Mouse (Mus musculus): Measurements from ENCODE around the gene Cdkal1.
A peak's percentile ranks its signal among the peaks of the same experiment; 100 is the strongest.

The Cdkal1 gene

DNA sequence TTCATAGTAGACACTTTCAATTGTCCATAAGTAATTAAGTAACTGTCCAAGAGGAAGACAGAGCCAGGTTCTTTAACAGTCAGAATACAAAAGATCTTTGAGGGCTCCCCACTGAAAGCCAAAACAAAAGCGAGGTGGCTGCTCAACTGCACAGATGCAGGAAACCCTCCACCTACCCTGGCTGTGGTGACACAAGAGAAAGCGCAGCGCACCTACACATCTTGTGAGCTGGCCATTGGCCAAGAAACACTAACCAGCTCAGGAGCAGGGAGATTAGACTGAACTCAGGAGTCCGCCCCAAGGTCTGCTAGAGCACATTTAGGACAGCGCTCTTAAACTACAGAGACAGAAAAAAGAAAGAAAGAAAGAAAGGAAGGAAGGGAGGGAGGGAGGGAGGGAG, 226.9 kb downstream of the Cdkal1 start:
- DNase-seq (ENCODE audit: low spot score in 2 of 2) = no peak

DNA sequence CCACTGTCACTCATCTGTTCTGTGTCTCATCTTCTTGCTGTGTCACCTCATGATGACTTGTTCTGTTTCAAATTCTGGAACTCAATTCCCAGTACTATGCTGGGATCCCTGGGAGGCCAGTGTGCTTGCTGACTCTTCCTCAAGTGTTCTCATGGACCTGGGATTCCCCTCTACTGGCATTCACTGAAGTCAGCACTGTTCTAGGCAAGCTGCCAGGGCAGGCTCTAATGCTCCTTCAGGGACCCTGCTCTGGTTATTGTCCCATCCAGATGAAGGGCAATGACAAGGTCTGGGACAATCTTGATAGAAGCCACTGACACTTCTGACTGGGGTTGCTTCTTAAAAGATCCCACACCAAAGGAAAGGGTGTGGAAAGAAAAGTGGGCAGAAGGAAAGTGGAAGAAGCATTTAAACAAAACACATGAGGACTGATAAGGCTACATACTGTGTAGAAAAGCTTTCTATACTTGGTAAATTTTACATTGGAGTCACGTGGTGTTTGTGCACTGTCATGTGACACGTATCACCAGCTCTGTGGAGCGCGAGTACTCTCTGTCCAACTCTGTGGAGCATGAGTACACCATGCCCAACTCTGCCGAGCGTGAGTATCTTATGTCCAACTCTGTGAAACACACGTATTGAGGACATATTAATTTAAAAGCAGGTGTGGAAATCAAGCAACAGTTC, 227.9 kb downstream of the Cdkal1 start:
- DNase-seq (ENCODE audit: low spot score in 2 of 2) = no peak

DNA sequence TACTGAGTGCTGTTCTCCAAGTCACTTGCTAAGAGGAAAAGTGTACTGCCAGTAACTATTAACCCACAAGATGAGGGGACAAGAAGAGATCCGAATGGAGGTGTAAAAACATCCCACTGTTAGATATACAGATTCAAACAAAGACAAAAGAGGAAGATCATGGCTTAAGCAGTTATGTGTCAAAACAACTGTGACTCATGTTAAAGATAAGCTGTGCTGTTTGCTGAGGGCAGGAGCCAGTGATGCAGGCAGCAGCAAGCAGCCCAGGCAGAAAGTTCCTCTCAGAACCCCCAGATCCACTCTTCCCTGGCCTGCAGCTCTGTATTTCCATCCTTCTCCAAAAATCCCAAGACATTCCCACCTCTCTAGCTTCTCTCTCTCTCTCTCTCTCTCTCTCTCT, 230.5 kb downstream of the Cdkal1 start:
- no peak for DNase-seq (ENCODE audit: low spot score in 2 of 2)

DNA sequence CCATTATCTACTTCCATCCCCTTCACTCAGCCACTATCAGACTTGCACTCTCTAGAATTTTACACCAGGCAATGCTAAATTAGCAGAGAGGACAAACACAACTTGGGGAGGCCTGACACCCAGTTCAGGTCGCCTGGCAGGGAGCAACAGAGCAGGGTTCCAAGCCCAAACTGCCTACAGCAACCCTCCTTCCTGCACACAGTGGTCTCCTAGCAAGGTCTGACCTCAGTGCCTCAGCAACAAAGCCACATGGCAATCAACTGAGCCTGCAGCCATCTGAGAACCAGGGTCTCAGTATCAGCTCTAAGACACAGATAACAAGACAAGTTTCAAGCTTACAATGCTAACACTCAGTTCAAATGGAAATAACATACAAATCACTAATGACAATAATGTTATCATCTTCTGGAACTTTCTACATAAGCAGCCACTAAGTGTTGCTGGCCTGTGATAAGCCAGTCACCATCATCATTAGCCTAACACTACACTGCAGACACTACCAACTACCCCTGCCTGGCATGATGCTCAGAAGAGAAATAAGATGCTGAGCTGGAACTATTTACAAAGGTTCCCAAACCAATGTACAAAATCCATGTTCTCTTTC, 231.7 kb downstream of the Cdkal1 start:
- DNase-seq (ENCODE audit: low spot score in 2 of 2) = no peak

DNA sequence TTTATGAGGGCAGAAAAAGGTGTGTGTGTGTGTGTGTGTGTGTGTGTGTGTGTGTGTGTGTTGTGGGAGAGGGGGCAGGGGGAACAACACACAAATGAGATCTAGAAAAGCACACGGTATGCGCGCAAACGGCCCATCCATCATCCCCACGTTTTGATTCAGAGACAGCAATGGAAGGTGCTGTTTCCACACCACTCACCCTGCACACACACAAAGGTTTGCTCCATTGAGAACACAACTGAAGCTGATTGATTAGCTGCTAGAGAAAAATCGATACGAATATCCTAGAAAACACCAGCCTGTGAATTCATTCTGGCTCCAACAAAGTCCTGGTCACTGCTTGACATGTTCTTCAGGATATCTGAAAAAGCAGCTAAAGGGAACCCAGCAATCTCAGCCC, 233.6 kb downstream of the Cdkal1 start:
- DNase-seq (ENCODE audit: low spot score in 2 of 2) = no peak

DNA sequence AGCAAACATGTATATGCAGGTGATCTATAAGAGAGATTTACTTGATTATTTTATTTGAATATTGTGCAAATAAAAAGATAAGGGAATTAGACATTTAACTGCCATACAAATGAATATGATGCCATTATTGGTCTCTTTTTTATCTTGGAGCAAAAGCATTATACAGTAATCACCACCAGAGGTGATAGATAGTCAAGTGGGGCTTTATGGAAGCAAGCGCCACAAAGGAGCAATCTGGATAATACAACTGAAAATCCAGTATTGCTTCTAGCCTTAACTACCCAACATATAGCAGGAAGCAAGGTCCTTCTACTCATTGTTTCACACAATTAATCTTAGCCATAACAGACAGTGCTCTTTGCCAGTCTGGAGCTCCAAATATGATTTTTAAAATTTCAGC, 234.1 kb downstream of the Cdkal1 start:
- DNase-seq (ENCODE audit: low spot score in 2 of 2) = no peak

DNA sequence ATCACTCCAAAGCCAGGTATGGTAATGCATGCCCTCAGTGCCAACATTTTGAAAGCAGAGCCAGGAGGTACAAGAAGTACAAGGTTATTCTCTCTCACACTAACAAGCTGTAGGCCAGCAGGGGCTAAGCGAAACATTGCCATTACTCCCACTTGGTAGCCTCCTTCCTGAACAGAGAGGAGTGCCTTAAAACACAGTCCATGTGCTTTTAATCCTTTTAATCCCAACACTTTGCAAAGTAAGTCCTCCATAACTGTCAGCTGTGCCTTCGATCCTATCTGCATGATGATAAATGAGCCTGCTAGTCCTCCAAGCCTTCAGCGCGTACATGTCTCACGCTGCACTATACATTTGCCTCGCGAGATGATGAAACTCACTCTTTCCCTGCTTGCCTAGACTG, 234.6 kb downstream of the Cdkal1 start:
- DNase-seq (ENCODE audit: low spot score in 2 of 2) = no peak

DNA sequence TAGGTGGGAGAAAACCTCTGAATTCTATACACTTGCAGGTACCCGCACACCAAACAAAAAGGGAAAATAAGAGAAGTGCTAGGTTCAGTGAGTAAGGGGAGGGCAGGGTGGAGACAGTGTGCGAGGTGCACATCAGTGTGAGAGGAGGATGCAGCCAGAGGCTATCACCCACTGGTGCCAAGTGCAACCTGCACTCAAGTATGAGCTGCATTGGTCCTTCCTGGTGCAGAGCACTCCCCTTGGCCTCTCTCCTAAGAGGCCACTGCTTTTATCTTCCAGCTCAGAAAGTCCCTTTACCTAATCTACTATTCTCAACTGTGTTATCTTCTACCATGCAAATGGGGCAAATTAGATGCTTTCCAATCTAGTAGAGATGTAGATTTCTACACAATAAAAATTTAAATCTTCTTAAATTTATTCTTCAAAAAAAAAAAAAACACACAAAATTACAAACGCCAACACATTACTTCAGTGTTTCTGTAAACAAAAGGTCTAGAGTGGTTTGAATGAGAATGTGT, 238.8 kb downstream of the Cdkal1 start:
- no peak for DNase-seq (ENCODE audit: low spot score in 2 of 2)

DNA sequence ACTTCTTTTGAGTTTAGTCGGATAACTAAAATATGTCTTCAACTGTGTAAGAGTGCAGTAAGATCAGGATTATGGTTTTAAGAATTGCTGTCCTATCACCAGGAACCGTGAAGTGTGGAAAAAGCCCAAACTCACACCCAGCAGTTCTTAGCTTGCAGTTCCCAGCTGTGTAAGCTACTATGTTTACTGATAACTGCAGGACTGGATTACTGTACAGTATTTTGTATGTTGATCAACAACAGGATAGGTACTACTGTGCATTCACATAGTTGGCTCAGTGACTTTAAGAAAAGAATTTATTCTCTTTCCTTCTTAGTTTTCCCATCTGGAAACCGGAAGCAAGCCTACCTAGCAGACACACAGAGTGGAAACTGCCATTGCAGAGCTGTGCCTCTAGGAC, 239.5 kb downstream of the Cdkal1 start:
- DNase-seq (ENCODE audit: low spot score in 2 of 2) = no peak

DNA sequence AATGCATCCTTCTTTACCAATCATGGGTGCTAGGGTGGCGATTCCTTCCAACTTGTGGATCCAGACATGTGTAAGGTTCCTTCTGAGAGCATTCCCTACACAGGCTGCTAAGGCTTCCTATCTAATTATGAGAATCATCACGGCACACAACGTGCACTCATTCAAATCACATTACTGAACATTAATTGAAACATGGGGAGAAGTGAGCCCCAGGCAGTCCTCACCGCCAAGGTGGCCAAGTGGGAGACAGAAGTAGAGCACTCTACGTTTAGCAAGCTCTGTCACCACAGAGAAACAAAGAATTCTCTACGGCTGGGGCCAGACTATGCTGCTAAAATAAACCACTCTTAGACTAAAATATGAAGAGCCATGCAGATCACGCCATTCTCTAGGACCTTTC, 240.4 kb downstream of the Cdkal1 start:
- no peak for DNase-seq (ENCODE audit: low spot score in 2 of 2)

DNA sequence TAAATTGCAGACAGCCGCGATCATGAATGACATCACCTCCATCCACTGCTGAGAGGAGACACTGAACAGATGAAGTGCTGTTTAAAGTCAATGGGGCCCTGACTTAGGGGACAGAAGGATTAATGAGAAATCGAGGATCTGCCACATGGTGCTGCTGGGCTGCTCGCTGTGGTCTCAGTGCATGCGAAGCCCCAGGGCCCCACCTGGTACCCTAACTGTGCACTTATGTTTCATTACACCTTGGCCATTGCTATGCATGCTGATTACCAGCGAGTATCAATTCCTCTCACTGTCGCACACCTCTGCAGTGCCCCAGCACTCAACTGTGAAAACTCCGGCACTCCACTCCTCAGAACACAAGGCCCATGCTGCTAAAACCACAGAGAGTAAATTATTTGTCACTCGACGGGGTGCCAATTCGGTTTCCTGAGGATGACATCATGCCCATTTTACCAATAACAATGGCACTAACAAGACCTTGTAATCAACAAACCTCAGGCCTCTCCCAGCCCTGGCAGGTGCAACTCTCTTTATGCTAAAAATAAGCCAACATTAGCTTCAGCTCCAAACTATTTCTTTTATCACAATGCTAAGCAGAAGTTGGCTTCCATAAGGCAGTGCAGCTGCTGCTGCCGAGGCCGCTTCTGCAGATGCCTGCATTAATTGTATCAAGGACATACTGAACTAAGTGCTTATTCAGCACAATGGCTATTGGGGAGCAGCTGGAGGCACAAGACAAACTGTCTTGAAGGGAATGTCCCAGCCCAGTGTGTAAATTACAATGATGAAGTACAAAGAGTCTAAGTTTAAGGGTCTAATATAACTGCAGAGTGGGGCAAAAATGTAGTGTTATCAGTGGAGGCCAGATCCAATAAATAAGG, 245.2 kb downstream of the Cdkal1 start:
- DNase-seq (ENCODE audit: low spot score in 2 of 2) = no peak

DNA sequence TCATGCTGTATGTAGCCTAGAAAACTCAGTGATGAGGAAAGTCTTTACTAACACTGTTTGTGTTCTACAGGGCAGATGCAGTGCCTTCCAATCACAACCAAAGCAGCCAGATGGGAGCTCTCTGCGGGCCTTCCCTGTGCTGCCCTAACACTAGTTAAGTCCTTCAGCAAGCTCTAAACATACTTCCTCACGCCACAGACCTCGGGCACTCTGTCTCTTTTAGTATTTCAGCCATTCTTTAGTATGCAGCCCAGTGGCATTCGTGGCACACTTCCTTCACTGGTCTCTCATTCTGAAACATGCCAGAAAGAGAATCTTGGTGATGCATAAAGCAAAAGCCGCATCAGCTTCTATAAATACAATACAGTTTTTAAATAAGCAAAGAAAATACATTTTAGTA, 246.0 kb downstream of the Cdkal1 start:
- no peak for DNase-seq (ENCODE audit: low spot score in 2 of 2)

DNA sequence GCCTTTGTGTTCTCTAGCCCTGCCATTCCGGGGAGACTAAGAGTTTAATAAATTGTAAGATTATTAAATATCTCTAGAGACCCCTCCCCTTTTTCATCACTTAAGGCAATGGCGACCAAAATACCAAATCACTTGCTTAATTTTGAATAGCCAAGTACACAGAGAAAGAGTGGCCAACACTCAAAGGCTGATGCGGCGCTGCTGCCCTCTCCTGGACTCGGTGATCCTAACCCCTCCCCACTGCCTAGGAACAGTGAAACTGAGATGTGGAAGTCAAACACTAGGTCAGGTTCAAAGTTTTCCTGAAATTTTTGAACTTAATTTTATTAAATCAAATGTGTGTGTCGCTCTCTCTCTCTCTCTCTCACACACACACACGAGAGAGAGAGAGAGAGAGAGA, 251.2 kb downstream of the Cdkal1 start:
- DNase-seq (ENCODE audit: low spot score in 2 of 2) = peak; percentile 23 to 49

DNA sequence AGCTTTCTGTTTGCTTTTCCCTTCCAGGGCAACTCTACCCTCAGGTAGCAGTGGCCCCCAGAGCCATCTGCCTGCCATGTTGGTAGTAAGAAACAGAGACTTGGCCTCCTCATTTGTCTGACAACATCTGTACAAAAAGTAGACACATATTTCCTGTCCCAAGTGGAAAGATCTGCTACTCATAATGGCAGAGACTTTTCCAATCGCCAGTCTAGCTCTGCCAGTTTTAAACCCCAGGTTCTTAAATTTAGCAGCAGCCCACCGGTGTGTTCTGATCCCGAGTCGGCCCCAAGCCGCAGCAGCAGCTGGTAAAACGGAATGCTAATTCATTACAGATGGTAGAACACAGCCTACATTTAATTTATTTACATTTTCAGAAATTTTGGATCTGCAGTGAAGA, 251.9 kb downstream of the Cdkal1 start:
- DNase-seq (ENCODE audit: low spot score in 2 of 2) = no peak

DNA sequence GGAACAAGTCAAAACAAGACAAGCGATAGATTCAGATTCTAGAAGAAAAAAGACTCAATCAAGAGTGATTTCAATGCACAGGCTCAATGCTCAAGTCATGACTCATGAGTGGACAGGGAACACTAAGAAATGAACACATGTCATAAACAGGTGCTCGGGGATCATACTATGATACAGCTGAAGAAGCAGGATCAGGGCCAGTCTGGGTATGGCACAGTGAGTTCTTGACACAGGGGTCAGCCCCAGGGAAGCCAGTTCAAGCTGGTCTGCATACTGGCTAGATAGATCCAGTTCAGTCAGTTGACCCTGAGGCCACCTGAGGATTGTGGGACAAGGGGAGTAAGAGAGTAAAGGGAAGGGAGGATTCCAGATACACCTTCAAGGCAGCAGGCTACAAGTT, 254.4 kb downstream of the Cdkal1 start:
- DNase-seq (ENCODE audit: low spot score in 2 of 2) = no peak

DNA sequence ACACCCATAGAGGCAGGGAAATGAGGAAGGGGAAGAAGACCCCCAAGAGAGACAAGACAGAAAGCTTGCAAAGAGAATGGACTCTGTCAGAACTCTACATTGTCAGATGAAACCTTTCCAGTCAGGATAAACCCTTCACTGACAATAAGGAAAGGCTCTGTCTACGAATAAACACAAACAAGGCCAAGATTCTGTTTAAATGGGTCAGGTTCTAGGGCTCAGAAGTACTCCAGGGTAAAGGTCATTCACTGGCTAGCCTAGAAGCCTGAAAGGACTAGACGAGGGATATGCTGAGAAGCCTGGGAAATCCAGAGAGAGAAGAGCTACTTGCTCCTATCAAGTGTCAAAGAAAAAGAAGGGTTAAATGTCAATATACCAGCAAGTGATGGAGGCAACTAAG, 255.8 kb downstream of the Cdkal1 start:
- DNase-seq (ENCODE audit: low spot score in 2 of 2) = no peak

DNA sequence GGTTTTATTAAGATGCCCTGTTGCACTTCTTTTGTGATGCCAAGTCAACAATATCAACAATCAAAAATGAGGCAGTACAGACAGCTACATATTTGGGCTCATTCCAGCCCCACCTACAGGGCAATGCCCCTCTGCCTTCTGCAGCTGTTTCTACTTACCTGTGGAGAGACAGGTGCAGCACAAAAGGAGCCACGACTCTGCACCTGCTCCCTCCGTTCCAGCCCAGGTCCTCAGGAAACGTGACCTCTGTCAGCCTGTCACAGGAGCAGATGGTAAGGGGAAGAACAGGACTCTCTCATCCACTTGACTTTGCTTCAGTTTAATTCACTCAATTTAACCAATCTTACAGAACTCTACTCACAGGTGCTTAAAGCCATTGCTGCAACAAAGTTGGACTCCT, 258.7 kb downstream of the Cdkal1 start:
- DNase-seq (ENCODE audit: low spot score in 2 of 2) = no peak

DNA sequence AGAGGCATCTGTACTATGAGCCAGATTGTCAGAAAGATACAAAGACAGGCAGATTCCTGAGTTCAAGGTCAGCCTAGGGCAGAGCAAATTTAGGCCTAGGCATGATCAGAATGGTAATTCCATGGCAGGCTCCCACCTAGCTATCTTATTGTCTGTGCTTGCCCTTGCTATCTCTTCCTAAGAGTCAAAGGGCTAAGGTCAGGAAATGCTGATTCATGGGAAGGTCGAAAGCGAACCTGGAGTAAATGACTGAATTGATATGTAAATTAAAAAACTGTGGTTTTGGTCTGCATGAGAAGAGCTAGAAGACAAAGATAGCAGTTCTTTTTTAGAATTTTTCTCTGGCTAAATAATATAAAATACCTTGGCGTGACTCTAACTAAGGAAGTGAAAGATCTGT, 262.4 kb downstream of the Cdkal1 start:
- DNase-seq (ENCODE audit: low spot score in 2 of 2) = no peak

DNA sequence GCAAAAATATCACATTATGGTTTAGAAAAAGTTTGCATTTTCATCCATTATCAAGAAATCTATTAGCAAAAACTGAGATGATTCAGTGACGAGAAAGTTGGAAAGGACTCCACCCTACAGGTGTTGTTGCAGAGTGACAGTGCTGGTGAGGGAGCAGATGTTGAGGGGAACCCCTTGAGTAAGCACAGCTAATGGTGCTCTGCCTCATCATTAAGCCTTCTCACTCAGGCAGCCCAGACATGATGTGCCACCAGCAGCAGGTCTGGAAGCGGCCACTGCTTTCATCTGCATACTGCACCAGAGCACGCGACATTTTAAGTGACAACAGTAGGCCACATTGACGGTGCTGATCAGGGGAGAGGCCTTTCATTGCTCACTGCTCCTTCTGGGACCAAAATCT, 264.8 kb downstream of the Cdkal1 start:
- DNase-seq (ENCODE audit: low spot score in 2 of 2) = no peak

DNA sequence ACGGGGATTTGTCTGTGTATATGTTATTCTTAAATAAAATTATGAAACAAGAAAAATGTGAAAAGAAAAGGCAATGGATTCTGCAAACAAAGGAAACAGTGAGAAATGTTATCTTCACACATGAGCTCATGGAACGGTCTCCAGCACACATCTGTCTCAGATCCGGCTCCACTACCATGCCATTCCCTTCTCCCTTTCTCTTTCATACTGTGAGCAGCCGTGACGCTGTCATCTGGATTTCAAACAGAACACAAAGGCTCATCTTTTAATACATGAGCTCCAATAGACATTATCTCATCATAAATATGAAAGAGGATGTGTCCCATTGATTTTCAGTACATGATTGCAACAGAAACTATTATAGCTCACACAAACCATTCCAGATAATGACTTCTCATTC, 265.3 kb downstream of the Cdkal1 start:
- no peak for DNase-seq (ENCODE audit: low spot score in 2 of 2)

DNA sequence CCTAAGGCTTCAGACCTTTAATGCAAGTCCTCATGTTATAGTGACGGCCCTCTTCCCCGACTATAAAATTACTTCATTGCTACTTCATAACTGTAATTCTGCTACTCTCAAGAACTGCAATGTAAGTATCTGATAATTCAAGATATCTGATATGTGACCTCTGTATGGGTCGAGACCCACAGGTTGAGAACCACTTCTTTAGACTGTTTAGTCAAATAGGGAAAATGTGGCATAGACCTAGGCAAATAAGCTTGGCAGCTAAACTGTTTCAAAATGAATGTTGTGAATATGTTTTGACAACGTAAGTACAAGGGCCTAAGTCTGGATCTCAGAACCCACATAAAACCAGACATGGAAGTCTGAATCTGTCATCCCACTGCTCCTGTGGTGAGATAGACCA, 266.8 kb downstream of the Cdkal1 start:
- DNase-seq (ENCODE audit: low spot score in 2 of 2) = no peak

DNA sequence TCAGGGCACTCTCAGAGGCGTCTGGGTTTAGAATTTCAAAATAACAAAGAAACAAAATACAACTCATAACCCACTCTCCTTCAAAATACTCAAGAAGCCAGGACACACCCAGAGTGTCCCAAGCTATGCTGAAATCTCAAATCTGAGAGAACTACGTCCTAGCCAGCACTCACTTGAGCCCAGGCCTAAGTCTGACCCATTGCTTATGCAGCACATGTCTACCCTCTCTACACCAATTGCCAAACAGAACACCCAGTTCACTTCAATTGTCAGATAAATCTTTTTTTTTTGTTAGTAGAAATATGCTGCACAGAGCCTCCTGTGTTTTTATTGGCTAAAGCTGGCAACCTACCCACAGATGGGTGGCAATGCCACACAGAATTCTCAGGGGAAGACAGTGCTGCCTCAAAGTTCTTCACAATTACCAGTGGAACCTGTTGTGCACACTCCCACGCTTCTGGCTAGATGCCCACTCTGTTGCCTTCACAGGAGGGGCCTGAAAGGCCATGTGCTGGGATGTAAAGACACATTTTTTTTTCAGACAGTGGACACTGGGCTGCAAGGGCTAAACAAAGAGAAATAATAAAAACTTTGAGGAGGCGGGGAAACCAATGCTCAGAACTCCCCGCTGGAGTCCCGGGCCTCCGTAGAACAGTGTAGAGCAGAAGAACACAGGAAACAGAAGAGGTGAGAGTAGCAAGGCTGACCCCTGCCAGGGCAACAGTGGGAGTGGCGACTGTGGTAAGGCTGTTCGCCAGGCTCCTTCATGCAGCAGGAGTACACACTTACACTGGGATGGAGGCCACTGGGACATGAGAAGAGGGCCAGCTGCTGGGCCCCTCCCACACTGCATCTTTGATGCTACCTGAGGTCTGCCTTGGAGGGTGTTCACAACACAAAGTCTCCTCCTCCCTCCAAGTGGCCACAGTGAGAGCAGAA, 273.4 kb downstream of the Cdkal1 start:
- DNase-seq (ENCODE audit: low spot score in 2 of 2) = no peak

Measured in frontal cortex, postnatal 14 days (tissue).